Mouse (Mus musculus) urinary bladder, postnatal 0 days (tissue): ENCODE data around the gene Nsg2. TPM values are rescaled to one million over a fixed set of nuclear protein-coding genes. Genes with fewer than 3 reads are reported as not detected.

ENCODE experiments used
- polyA plus RNA-seq: library from polyadenylated mRNA; unstranded; fragments of >200 nt; fragmentation: Nextera tagmentation; extraction: Ambion mirVana; gene quantifications from 2 replicates; pipeline ENCODE4 v1.2.1, GENCODE M21; 2015

Gene Nsg2
- 0.34 and 0.36 TPM in 2 replicates for polyA plus RNA-seq

DNA sequence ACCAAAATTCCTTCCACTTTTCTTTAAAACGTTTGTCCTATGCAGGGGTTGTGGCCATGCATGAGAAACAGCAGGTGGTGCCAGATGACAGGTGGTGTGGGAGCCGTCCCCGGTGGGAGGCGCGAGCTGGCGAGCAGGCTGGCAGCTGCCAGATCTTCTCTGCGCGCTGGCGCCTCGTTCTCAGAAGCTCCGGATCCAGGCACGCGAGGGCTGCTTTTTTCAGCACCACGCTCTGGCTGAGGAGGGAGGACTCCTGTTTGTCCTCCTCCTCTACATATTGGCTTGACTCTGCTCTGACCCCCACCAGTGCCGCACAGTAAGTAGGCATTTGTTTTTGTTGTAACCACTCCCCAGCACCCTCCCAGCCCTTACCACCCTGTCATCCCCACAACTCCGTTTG lies at the start of gene Nsg2:
TSS of gene Nsg2 (plus strand) at position 183 of the 400 bp plus-strand sequence.

DNA sequence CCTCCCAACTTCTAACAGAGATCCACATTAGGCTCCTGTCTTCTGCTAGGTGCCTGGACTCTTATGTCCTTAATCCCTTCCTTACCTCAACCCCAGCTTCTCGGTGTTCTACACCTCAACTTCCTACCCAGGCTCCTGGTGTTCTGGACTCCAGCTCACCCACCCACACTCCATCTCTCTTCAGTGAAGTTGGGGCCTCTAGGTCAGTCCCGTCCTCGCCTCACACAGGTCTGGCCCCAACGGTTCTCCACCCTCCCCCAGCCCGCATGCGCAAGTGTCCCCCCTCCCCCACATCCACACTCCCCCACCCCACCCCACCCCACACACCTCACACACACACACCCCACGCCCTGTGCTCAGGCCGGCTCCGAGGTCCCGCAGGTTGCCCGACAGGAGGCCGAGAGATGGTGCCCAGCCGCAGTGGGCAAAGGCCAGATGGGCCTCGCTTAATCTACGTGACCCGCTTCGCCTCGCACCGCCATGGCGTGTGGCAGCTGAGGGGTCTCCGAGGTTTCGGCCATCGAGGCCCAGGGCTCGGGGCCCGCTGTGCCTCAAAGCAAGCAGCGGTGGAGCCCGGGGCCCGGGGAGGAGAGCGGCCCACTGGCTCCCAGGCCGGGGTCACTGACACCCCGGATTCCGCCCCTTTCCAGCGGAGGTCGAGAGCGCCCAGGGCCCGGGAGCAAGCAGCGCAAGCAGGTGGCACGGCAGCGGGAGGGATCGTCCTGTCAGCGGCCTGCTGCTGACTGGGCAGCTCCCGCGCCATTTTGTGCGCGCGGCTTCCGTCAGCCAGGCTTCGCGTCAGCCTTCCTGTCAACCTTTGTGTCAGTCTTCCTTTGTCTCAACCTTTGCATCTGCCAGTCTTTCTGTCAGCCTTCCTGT lies 34.8 kb upstream of the Nsg2 start, which contains the start of gene 4930524B15Rik:
TSS of gene 4930524B15Rik (plus strand) at position 337 of the 879 bp plus-strand sequence.

Other genes with a start within 250 kb of the Nsg2 start
- gene Cpeb4, start 128.3 kb upstream of the Nsg2 start, polyA plus RNA-seq: 4.6 and 5.2 TPM in 2 replicates
- gene 4930524B15Rik, start 34.9 kb upstream of the Nsg2 start, polyA plus RNA-seq: 0.06 TPM in 1 of 2 replicates, not detected in the other
- 0.10 TPM in 1 of 2 replicates, not detected in the other for gene Il9r, start 199.8 kb downstream of the Nsg2 start, polyA plus RNA-seq
- gene Snrnp25, start 205.0 kb downstream of the Nsg2 start, polyA plus RNA-seq: 28.1 and 28.8 TPM in 2 replicates
- gene Rhbdf1, start 221.8 kb downstream of the Nsg2 start, polyA plus RNA-seq: 63.6 and 70.8 TPM in 2 replicates
- gene Mpg, start 226.0 kb downstream of the Nsg2 start, polyA plus RNA-seq: 20.0 and 25.8 TPM in 2 replicates